ENCODE assay signal across 8 mouse cellular contexts in the genomic region with DNA sequence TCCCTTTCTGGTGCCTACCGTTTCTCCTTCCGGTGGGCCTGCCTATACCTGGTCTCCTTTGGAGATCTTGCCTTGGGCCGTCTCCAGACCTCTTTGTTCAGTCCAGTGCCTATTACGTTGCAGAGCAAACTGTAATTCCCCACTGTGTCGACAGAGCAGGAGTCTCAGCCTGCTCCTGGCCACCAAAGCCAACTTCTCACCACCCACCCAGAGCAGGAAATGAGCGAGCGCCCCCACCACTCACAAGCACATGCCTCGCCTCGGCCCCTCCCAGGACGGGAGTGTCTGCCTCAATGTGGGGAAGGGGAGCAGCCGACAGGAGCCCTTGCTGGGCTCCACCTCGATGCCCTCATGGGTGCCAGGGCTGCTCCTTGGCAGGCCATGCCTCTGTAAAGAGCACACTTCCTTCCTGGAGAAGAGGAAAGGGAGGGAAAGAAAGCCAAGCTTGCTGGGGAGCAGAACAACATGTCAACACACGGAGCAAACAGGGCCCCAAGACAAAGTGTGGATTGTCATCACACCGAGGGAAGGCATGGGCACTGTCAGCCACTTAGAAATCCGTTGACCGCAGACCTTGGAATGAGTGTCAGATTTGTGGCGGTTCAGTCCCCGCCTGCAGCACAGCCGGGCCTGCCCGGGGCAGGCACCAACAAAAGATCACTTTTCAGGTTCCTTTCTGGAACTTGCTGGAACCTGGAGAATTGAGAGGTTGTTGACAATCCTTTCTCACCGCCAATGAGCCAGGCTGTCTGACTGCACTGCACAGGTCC. TPM values are rescaled to one million over a fixed set of nuclear protein-coding genes. Genes with fewer than 3 reads are reported as not detected.
DNase-seq lines count a peak whose midpoint lies in the region; ATAC-seq and TF ChIP-seq lines count a peak whose summit lies in the region.

No protein-coding gene starts in this region.

- no peaks in the 10 kb centered on the region for H3K27me3 ChIP-seq in forebrain, embryonic 13.5 days
- no peaks in the 10 kb centered on the region for H3K27me3 ChIP-seq in forebrain, embryonic 11.5 days (ENCODE audit: control insufficient read depth, insufficient read depth, low read length)
- H3K27me3 ChIP-seq in MEL (ENCODE audit: control insufficient read depth in 1 of 2, insufficient read depth in 2 of 2, low read length in 2 of 2), result no peaks in the 10 kb centered on the region
- no peaks in the 10 kb centered on the region for H3K27me3 ChIP-seq in hindbrain, postnatal 0 days (ENCODE audit: insufficient read depth, low read length)

- no peak for DNase-seq in forebrain, embryonic 11.5 days (ENCODE audit: low spot score)
- DNase-seq in MEL (ENCODE audit: low read depth, low spot score), result no peak
- DNase-seq in hindbrain, postnatal 0 days (ENCODE audit: low spot score), result no peak
- DNase-seq in lung, postnatal 25 days (ENCODE audit: low spot score), result peak; percentile 71
- DNase-seq in ovary, adult 18-20 months (ENCODE audit: low spot score), result no peak
- DNase-seq in spleen, postnatal 10 days (ENCODE audit: low spot score in 2 of 2), result no peak
- DNase-seq in ovary, postnatal 10 days (ENCODE audit: low spot score), result no peak

- TF ChIP-seq CTCF in MEL (IDR thresholded peaks at IDR 0.05 in 2 of 3, conservative IDR thresholded peaks at IDR 0.05 in 1 of 3; ENCODE audit: control insufficient read depth in 1 of 3, insufficient read depth in 1 of 3, low read depth in 2 of 3, low read length in 3 of 3, poor library complexity in 1 of 3, severe bottlenecking in 1 of 3), result no peak
- no peak for TF ChIP-seq CTCF in hindbrain, postnatal 0 days (IDR thresholded peaks at IDR 0.05; ENCODE audit: low read depth)

- H3K36me3 ChIP-seq in forebrain, embryonic 13.5 days (ENCODE audit: poor library complexity, severe bottlenecking), result peaks cover 60% of the 10 kb centered on the region
- peaks cover 4% of the 10 kb centered on the region; the same call in 1 of the 2 replicates for H3K36me3 ChIP-seq in forebrain, embryonic 11.5 days (ENCODE audit: control insufficient read depth, insufficient read depth, low read length)
- peaks cover 2 to 14% of the 10 kb centered on the region in 2 experiments; a peak in 3 of 4 replicates for H3K36me3 ChIP-seq in MEL (ENCODE audit: control insufficient read depth in 1 of 2, insufficient read depth in 2 of 2, low read length in 2 of 2)
- peaks cover 9% of the 10 kb centered on the region for H3K36me3 ChIP-seq in hindbrain, postnatal 0 days (ENCODE audit: insufficient read depth, low read length)

- H3K4me3 ChIP-seq in forebrain, embryonic 13.5 days, result no peak overlapping the region
- no peak overlapping the region for H3K4me3 ChIP-seq in forebrain, embryonic 11.5 days (ENCODE audit: low read depth, low read length)
- no peak overlapping the region for H3K4me3 ChIP-seq in MEL (ENCODE audit: control insufficient read depth in 1 of 2, insufficient read depth in 1 of 2, low read depth in 2 of 2, low read length in 2 of 2)
- no peak overlapping the region for H3K4me3 ChIP-seq in hindbrain, postnatal 0 days (ENCODE audit: low read length)

- no peak for TF ChIP-seq EP300 in MEL (IDR thresholded peaks at IDR 0.05; ENCODE audit: low read depth in 1 of 2, low read length in 2 of 2)

- TF ChIP-seq POLR2A in MEL (IDR thresholded peaks at IDR 0.05; ENCODE audit: control insufficient read depth in 1 of 2, insufficient read depth in 1 of 2, low read depth in 1 of 2, low read length in 2 of 2, poor library complexity in 1 of 2), result no peak

- H3K4me2 ChIP-seq in forebrain, embryonic 13.5 days, result no peak overlapping the region
- no peak overlapping the region for H3K4me2 ChIP-seq in forebrain, embryonic 11.5 days (ENCODE audit: low read depth, low read length, severe bottlenecking)
- H3K4me2 ChIP-seq in hindbrain, postnatal 0 days (ENCODE audit: low read depth, low read length), result no peak overlapping the region

- 85% methylated on average over 21 of the region's 21 CpGs for WGBS in forebrain, embryonic 13.5 days
- 85% methylated on average over 21 of the region's 21 CpGs for WGBS in forebrain, embryonic 11.5 days
- WGBS in hindbrain, postnatal 0 days, result 64% methylated on average over 21 of the region's 21 CpGs

- H3K27ac ChIP-seq in forebrain, embryonic 13.5 days, result no peak overlapping the region
- H3K27ac ChIP-seq in forebrain, embryonic 11.5 days (ENCODE audit: low read depth, low read length), result no peak overlapping the region
- 0 out of 2 replicates have a peak overlapping the region, but pooled peaks have one; percentile 30 for H3K27ac ChIP-seq in MEL (ENCODE audit: control insufficient read depth, low read depth, low read length)
- peak overlapping the region; percentile 29; the same call in 1 of the 2 replicates for H3K27ac ChIP-seq in hindbrain, postnatal 0 days

- H3K4me1 ChIP-seq in forebrain, embryonic 13.5 days, result peaks cover 27% of the 10 kb centered on the region
- H3K4me1 ChIP-seq in forebrain, embryonic 11.5 days (replicated peaks; ENCODE audit: control insufficient read depth, insufficient read depth, low read length), result peaks cover 11% of the 10 kb centered on the region; the same call in 1 of the 2 replicates
- peaks cover 0 to 18% of the 10 kb centered on the region in 2 experiments; a peak in 3 of 4 replicates for H3K4me1 ChIP-seq in MEL (ENCODE audit: control insufficient read depth in 1 of 2, insufficient read depth in 2 of 2, low read length in 2 of 2)
- peaks cover 25% of the 10 kb centered on the region for H3K4me1 ChIP-seq in hindbrain, postnatal 0 days (ENCODE audit: insufficient read depth, low read length)

- no peaks in the 10 kb centered on the region for H3K9me3 ChIP-seq in forebrain, embryonic 13.5 days (replicated peaks)
- H3K9me3 ChIP-seq in forebrain, embryonic 11.5 days (ENCODE audit: control insufficient read depth, low read length), result no peaks in the 10 kb centered on the region
- no peaks in the 10 kb centered on the region for H3K9me3 ChIP-seq in MEL (replicated peaks; ENCODE audit: insufficient read depth, low read length)
- H3K9me3 ChIP-seq in hindbrain, postnatal 0 days (ENCODE audit: low read length), result no peaks in the 10 kb centered on the region

- no peak for TF ChIP-seq RAD21 in MEL (IDR thresholded peaks at IDR 0.05; ENCODE audit: low read depth, low read length)

- no peaks in the 10 kb centered on the region for H3K79me2 ChIP-seq in MEL (ENCODE audit: control insufficient read depth, insufficient read depth, low read length, poor library complexity)

- no peak for ATAC-seq in forebrain, embryonic 13.5 days
- ATAC-seq in forebrain, embryonic 11.5 days (replicated peaks; ENCODE audit: low FRiP score), result no peak
- ATAC-seq in hindbrain, postnatal 0 days, result no peak

- H3K9ac ChIP-seq in forebrain, embryonic 13.5 days, result peak overlapping the region; percentile 21; the same call in 1 of the 2 replicates
- no peak overlapping the region for H3K9ac ChIP-seq in forebrain, embryonic 11.5 days (ENCODE audit: low read length)
- H3K9ac ChIP-seq in MEL (ENCODE audit: control insufficient read depth, low read depth, low read length, poor library complexity, severe bottlenecking), result no peak overlapping the region
- no peak overlapping the region; the same call in 1 of the 2 replicates for H3K9ac ChIP-seq in hindbrain, postnatal 0 days (replicated peaks; ENCODE audit: low read length)

TF ChIP-seq in MEL, 35 proteins besides CTCF, POLR2A, EP300 and RAD21:
- TF ChIP-seq ZKSCAN1 (IDR thresholded peaks at IDR 0.05; ENCODE audit: low read depth, low read length) (no peak), MAX (IDR thresholded peaks at IDR 0.05; ENCODE audit: low read length) (no peak)
TF ChIP-seq in MEL: peak in this region for 0.

RNA-seq across cellular contexts. Expression of a gene that starts 22.0 kb away (rescaled TPM):
- polyA plus RNA-seq in forebrain, embryonic 13.5 days (2015; fragmentation: Nextera tagmentation; extraction: Ambion mirVana), result 22.5 and 22.6 TPM in 2 replicates
- polyA plus RNA-seq in forebrain, embryonic 11.5 days (2014; fragmentation: Nextera tagmentation; extraction: Ambion mirVana), result 30.7 and 39.5 TPM in 2 replicates
- 19.1 and 21.2 TPM in 2 replicates for total RNA-seq in MEL (2012; rRNA removed)
- 10 to 100 TPM in 1 of 2 experiments, not detected in 1; 57.2 TPM for polyA plus RNA-seq in MEL (2012; ENCODE audit: insufficient read depth in 1 of 2, insufficient read length in 2 of 2, low read depth in 1 of 2, low replicate concordance in 2 of 2, missing spikeins in 1 of 2)
- total RNA-seq in hindbrain, postnatal 0 days (2014; rRNA removed), result 108 and 115 TPM in 2 replicates
- 28.8 and 29.7 TPM in 2 replicates for polyA plus RNA-seq in hindbrain, postnatal 0 days (2015; fragmentation: Nextera tagmentation; extraction: Ambion mirVana)

Comparison
In these comparisons a context has a peak if more than half of its experiments do, and no peak if none do; other contexts are left out.
1. H3K27ac ChIP-seq: peak in MEL (single experiment) and hindbrain, postnatal 0 days (single experiment); none in forebrain, embryonic 13.5 days (single experiment) and forebrain, embryonic 11.5 days (single experiment).